Mouse (Mus musculus): Measurements from ENCODE around the gene Lgals3bp. TPM values are rescaled to one million over a fixed set of nuclear protein-coding genes. Genes with fewer than 3 reads are reported as not detected.
"Not testable (repeated sequence)": the region's sequence is repeated elsewhere in the genome, so short reads cannot be mapped to it uniquely, and the experiment has no call there.

The Lgals3bp gene
- polyA plus RNA-seq, 1 experiment from 2014 or later = 2.8 TPM

DNA sequence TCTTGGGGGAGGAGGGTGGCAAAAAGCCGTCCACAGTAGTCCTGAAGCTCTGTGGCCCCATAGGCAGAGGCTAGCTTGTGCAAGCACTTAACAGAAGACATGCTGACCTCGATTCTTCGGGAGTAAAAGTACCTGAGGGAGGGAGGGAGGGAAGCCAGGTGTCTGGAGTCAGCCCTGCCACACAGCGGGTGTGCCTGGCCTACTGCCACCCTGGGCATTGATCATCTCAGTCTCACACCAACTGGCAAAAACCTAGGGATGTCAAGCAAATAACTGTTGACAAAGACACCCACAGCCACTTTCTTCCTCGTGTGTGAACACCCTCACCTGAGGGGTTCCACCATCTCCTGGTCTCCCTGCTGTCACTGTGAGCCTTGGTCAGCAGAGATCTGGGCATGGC is 7.9 kb downstream of the Lgals3bp start:
- Histone ChIP-seq H3K27me3 (replicated peaks; ENCODE audit: control insufficient read depth, insufficient read depth, low read length) (no peaks in the 10 kb centered on the region), H3K4me3 (replicated peaks; ENCODE audit: low read length) (no peak overlapping the region), H3K36me3 (ENCODE audit: control insufficient read depth, insufficient read depth) (no peaks in the 10 kb centered on the region), H3K27ac (ENCODE audit: low read length) (no peak overlapping the region), H3K4me2 (ENCODE audit: low read length) (no peak overlapping the region), H3K9ac (replicated peaks; ENCODE audit: low read depth, low read length) (no peak overlapping the region), H3K4me1 (replicated peaks; ENCODE audit: control insufficient read depth, insufficient read depth, low read length) (no peaks in the 10 kb centered on the region), H3K9me3 (ENCODE audit: control insufficient read depth, low read length) (no peaks in the 10 kb centered on the region)
- no peak for ATAC-seq
- WGBS = 70% methylated on average over 5 of the region's 5 CpGs

DNA sequence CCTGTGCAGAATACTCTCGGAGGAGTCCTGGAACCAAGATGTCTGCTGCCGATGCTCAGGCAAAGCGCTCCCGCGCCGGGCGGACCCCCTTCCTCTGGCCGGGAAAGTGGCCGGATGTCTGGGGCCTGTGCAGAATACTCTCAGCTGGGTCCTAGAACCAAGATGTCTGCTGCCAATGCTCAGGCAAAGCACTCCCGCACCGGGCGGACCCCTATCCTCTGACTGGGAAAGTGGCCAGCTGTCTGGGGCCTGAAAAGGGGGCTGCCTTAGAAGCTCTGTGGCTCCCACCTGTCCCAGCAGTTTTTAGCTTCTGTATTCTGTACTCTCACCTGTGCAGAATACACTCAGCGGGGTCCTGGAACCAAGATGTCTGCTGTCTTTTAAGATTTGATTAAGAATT is 14.1 kb downstream of the Lgals3bp start:
- not testable (repeated sequence) for H3K36me3 ChIP-seq (ENCODE audit: control insufficient read depth, insufficient read depth); H3K4me2 ChIP-seq (ENCODE audit: low read length); H3K4me1 ChIP-seq (replicated peaks; ENCODE audit: control insufficient read depth, insufficient read depth, low read length); H3K27me3 ChIP-seq (replicated peaks; ENCODE audit: control insufficient read depth, insufficient read depth, low read length); ATAC-seq; H3K4me3 ChIP-seq (replicated peaks; ENCODE audit: low read length); H3K27ac ChIP-seq (ENCODE audit: low read length); H3K9me3 ChIP-seq (ENCODE audit: control insufficient read depth, low read length); H3K9ac ChIP-seq (replicated peaks; ENCODE audit: low read depth, low read length)
- WGBS = 86% methylated on average over 13 of the region's 13 CpGs

DNA sequence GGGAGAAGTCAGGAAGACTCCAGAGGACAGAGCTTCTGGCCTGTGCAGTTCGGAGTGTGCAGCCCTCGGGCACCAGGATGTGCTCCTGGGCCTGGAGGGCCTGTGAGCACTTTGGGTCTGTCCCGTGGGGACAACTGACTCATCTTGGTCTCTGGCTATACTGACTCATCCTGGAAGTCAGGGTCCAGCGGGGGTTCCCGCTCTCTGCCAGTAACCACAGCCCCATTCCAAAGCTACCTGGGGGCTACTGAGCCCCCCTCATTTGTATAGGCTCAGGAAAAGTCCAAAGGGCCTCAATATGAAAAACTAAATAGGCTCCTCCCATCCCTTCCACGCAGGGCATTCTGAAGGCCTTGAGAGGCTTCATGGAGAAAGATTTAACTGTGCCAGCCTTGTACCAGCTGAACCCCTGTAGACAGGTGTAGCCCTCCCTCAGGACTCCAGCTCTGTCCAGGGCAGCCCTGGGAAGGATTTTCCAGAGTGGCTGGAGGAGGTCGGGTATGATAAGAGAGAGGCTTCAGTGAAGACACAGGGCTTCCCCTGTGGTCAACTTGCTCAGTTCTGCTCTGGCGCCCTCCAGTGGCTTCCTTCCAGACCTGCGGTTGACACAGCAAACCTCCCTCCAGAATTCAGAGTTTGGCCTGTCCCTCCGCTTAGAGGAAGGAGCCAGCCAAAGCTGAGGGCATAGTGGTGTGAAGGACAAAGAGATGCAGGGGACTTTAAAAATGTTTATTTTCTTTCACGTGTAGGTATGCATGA is 22.5 kb downstream of the Lgals3bp start:
- Histone ChIP-seq H3K4me3 (replicated peaks; ENCODE audit: low read length) (no peak overlapping the region), H3K9me3 (ENCODE audit: control insufficient read depth, low read length) (no peaks in the 10 kb centered on the region), H3K4me2 (ENCODE audit: low read length) (no peak overlapping the region), H3K36me3 (ENCODE audit: control insufficient read depth, insufficient read depth) (no peaks in the 10 kb centered on the region), H3K4me1 (replicated peaks; ENCODE audit: control insufficient read depth, insufficient read depth, low read length) (0 out of 2 replicates have a peak, but pooled peaks cover 3% of the 10 kb centered on the region), H3K27me3 (replicated peaks; ENCODE audit: control insufficient read depth, insufficient read depth, low read length) (no peaks in the 10 kb centered on the region), H3K27ac (ENCODE audit: low read length) (no peak overlapping the region), H3K9ac (replicated peaks; ENCODE audit: low read depth, low read length) (no peak overlapping the region)
- 45% methylated on average over 11 of the region's 11 CpGs for WGBS
- peak; percentile 38; the same call in 1 of the 2 replicates for ATAC-seq

DNA sequence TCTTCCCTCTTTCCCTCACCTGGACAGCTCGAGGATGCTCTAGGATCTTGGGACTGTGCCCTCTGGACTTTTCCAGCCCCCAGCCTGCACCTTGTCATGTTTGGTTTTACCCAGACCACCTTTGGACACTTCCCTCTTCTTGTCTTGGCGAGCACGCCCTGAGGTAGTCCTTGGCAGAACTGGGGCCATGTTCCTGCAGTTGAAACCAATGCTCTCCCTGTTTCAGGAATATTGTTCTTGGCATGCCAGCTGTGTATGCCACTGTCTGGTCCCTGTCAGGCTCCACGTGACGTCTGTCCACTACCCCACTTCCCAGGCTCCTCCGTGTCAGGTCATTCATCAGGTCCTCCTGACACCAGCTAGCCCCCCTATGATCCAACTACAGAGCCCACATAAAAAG is 23.2 kb downstream of the Lgals3bp start:
- WGBS = 82% methylated on average over 6 of the region's 6 CpGs
- no peak for ATAC-seq

DNA sequence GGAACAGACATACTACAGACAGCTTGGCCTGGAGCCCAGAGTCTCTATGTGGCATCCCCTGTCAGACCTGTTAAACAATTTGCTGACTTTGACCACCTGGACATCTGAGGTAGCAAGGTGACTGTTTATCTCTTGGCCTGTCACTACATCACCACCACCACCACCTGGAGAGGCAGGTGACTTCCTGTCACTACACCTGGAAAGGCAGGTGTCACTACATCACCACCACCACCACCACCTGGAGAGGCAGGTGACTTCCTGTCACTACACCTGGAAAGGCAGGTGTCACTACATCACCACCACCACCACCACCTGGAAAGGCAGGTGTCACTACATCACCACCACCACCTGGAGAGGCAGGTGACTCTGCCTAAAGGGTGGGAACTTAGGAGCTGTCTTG is 25.6 kb downstream of the Lgals3bp start:
- not testable (repeated sequence) for H3K4me2 ChIP-seq (ENCODE audit: low read length); H3K9ac ChIP-seq (replicated peaks; ENCODE audit: low read depth, low read length); H3K4me3 ChIP-seq (replicated peaks; ENCODE audit: low read length); H3K27me3 ChIP-seq (replicated peaks; ENCODE audit: control insufficient read depth, insufficient read depth, low read length); H3K9me3 ChIP-seq (ENCODE audit: control insufficient read depth, low read length); ATAC-seq; H3K4me1 ChIP-seq (replicated peaks; ENCODE audit: control insufficient read depth, insufficient read depth, low read length); H3K36me3 ChIP-seq (ENCODE audit: control insufficient read depth, insufficient read depth); H3K27ac ChIP-seq (ENCODE audit: low read length)

More for the DNA sequence above, 23.2 kb downstream of the Lgals3bp start:
- Histone ChIP-seq H3K27ac (ENCODE audit: low read length) (no peak overlapping the region; the same call in 1 of the 2 replicates), H3K36me3 (ENCODE audit: control insufficient read depth, insufficient read depth) (no peaks in the 10 kb centered on the region), H3K9me3 (ENCODE audit: control insufficient read depth, low read length) (no peaks in the 10 kb centered on the region), H3K27me3 (replicated peaks; ENCODE audit: control insufficient read depth, insufficient read depth, low read length) (no peaks in the 10 kb centered on the region), H3K9ac (replicated peaks; ENCODE audit: low read depth, low read length) (no peak overlapping the region), H3K4me1 (replicated peaks; ENCODE audit: control insufficient read depth, insufficient read depth, low read length) (0 out of 2 replicates have a peak, but pooled peaks cover 3% of the 10 kb centered on the region), H3K4me3 (replicated peaks; ENCODE audit: low read length) (no peak overlapping the region), H3K4me2 (ENCODE audit: low read length) (no peak overlapping the region)

DNA sequence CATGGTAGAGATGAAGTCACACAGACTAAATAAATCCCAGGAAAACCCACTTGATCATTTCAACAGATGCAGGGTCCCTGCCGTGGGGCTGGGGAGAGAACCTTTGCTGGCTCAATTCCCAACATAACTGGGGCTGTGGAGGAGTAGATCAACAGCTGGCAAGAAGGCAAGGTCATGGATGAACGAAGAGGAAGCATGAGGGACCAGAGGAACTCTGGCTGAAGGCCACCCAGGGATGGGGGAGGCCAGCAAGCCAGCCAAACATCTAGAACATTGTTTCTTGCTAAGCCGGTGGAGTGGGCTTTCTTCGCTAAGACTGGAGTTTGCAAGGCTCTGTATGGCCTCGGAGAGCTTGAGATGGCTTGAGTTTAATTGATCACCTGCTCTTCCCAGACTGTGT is 26.0 kb downstream of the Lgals3bp start:
- 85% methylated on average over 5 of the region's 5 CpGs for WGBS
- no peak overlapping the region for H3K9ac ChIP-seq (replicated peaks; ENCODE audit: low read depth, low read length)
- H3K36me3 ChIP-seq (ENCODE audit: control insufficient read depth, insufficient read depth) = no peaks in the 10 kb centered on the region
- ATAC-seq = no peak
- no peaks in the 10 kb centered on the region for H3K27me3 ChIP-seq (replicated peaks; ENCODE audit: control insufficient read depth, insufficient read depth, low read length)
- H3K4me3 ChIP-seq (replicated peaks; ENCODE audit: low read length) = no peak overlapping the region
- H3K27ac ChIP-seq (ENCODE audit: low read length) = no peak overlapping the region
- no peak overlapping the region for H3K4me2 ChIP-seq (ENCODE audit: low read length)
- no peaks in the 10 kb centered on the region for H3K9me3 ChIP-seq (ENCODE audit: control insufficient read depth, low read length)
- 0 out of 2 replicates have a peak, but pooled peaks cover 3% of the 10 kb centered on the region for H3K4me1 ChIP-seq (replicated peaks; ENCODE audit: control insufficient read depth, insufficient read depth, low read length)

DNA sequence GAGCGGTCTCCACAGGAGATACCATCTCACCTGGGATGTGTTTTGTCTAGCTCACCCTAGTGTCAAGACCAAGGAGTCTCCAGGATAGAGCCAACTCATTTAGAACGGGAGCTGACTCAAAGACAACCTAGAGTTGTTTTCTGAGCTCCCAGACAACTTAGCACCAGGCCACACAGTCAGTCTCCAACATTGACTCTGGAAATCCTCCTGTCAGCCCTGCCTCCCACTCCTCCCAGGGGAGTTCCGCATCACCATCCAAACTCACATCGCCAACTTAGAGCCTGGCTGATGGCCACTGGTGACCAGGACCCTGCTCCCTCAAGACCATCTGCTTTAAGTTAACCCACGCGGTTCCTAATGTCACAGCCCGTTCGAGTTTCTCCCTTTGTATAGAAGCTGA is 26.4 kb downstream of the Lgals3bp start:
- 90% methylated on average over 8 of the region's 8 CpGs for WGBS
- no peak for ATAC-seq
- Histone ChIP-seq H3K4me3 (replicated peaks; ENCODE audit: low read length) (no peak overlapping the region), H3K9me3 (ENCODE audit: control insufficient read depth, low read length) (no peaks in the 10 kb centered on the region), H3K27ac (ENCODE audit: low read length) (no peak overlapping the region), H3K36me3 (ENCODE audit: control insufficient read depth, insufficient read depth) (no peaks in the 10 kb centered on the region), H3K9ac (replicated peaks; ENCODE audit: low read depth, low read length) (no peak overlapping the region), H3K4me1 (replicated peaks; ENCODE audit: control insufficient read depth, insufficient read depth, low read length) (0 out of 2 replicates have a peak, but pooled peaks cover 3% of the 10 kb centered on the region), H3K4me2 (ENCODE audit: low read length) (no peak overlapping the region), H3K27me3 (replicated peaks; ENCODE audit: control insufficient read depth, insufficient read depth, low read length) (no peaks in the 10 kb centered on the region)

DNA sequence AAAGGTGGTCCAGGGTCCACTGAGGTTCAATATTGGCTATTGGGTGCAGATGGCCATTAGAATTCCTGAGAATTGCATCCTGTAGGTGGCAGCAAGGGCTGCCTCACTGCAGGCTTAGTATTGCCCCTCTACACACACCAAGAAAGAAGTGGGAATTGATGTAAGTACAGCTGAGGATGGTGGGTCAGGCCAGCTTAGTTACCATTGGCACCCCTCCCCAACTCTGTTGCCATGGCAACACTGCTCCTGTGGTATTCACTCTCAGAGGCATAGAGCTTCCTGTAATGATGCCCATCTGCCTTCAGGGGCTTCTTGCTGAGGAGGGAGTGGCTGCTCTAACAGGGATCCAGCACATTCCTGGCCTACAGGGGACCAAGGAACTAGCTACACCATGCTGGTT is 26.9 kb downstream of the Lgals3bp start:
- Histone ChIP-seq H3K36me3 (ENCODE audit: control insufficient read depth, insufficient read depth) (no peaks in the 10 kb centered on the region), H3K4me2 (ENCODE audit: low read length) (no peak overlapping the region), H3K4me1 (replicated peaks; ENCODE audit: control insufficient read depth, insufficient read depth, low read length) (0 out of 2 replicates have a peak, but pooled peaks cover 3% of the 10 kb centered on the region), H3K4me3 (replicated peaks; ENCODE audit: low read length) (no peak overlapping the region), H3K27ac (ENCODE audit: low read length) (no peak overlapping the region), H3K9me3 (ENCODE audit: control insufficient read depth, low read length) (no peaks in the 10 kb centered on the region), H3K27me3 (replicated peaks; ENCODE audit: control insufficient read depth, insufficient read depth, low read length) (no peaks in the 10 kb centered on the region), H3K9ac (replicated peaks; ENCODE audit: low read depth, low read length) (no peak overlapping the region)
- no peak for ATAC-seq

DNA sequence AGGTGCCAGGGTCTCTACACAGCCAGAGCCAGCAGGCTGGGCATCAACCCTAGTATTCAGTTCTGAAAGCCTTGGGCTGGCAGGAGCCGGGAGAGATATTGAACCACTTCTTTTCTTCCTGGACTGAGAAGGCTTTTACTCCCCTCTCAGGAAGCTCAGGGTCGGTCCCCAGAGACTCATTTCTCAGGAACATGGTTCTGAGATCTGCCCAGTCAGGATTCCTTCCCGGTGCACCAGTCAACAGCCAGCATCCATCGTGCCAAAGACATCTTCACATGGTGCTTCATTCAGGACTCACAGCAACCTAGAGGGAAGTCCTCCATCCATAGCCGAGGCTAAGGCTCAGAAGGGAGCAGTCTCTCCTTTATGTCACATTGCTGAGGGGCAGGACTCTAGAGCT is 27.4 kb downstream of the Lgals3bp start:
- Histone ChIP-seq H3K4me3 (replicated peaks; ENCODE audit: low read length) (no peak overlapping the region), H3K9ac (replicated peaks; ENCODE audit: low read depth, low read length) (no peak overlapping the region), H3K4me1 (replicated peaks; ENCODE audit: control insufficient read depth, insufficient read depth, low read length) (0 out of 2 replicates have a peak, but pooled peaks cover 3% of the 10 kb centered on the region), H3K4me2 (ENCODE audit: low read length) (no peak overlapping the region), H3K36me3 (ENCODE audit: control insufficient read depth, insufficient read depth) (no peaks in the 10 kb centered on the region), H3K27ac (ENCODE audit: low read length) (no peak overlapping the region), H3K27me3 (replicated peaks; ENCODE audit: control insufficient read depth, insufficient read depth, low read length) (no peaks in the 10 kb centered on the region), H3K9me3 (ENCODE audit: control insufficient read depth, low read length) (no peaks in the 10 kb centered on the region)
- ATAC-seq = no peak
- WGBS = 65% methylated on average over 5 of the region's 5 CpGs

All from forebrain, embryonic 16.5 days (tissue).